18 mouse cellular contexts compared by ENCODE assay signal in genomic region chr3:108102075-108102474, GRCm38 (mm10). TPM values are rescaled to one million over a fixed set of nuclear protein-coding genes. Genes with fewer than 3 reads are reported as not detected.
"Had no signal": no experiment of that assay in that cellular context is flagged by ENCODE, and none has a peak within 500 bp of the region (broad histone marks: within the 10 kb centered on the region; RNA-seq: fewer than 3 reads in every experiment).

No protein-coding gene starts in this region.

- H3K27ac ChIP-seq: limb, embryonic 12.5 days; midbrain, embryonic 10.5 days; stomach, embryonic 15.5 days had no signal

- ATAC-seq: intestine, postnatal 0 days; lung, postnatal 0 days; midbrain, embryonic 16.5 days had no signal

- H3K9me3 ChIP-seq: limb, embryonic 12.5 days; midbrain, embryonic 10.5 days; stomach, embryonic 15.5 days had no signal

- H3K27me3 ChIP-seq: limb, embryonic 12.5 days; stomach, embryonic 15.5 days had no signal

- H3K4me3 ChIP-seq: limb, embryonic 12.5 days; midbrain, embryonic 10.5 days; stomach, embryonic 15.5 days had no signal

- H3K9ac ChIP-seq: limb, embryonic 12.5 days; stomach, embryonic 15.5 days had no signal

- H3K4me2 ChIP-seq: limb, embryonic 12.5 days; stomach, embryonic 15.5 days had no signal

- DNase-seq: kidney, adult 8-10 months; kidney, postnatal 25 days; layer of hippocampus, adult 9-11 months; lung, adult 2 months; lung, postnatal 4 days; right cerebral cortex, postnatal 4 days; spleen, adult 18-20 months; thymus, adult 2 months; thymus, postnatal 25 days had no signal

- H3K4me1 ChIP-seq: limb, embryonic 12.5 days; midbrain, embryonic 10.5 days; stomach, embryonic 15.5 days had no signal

RNA-seq across cellular contexts. Expression of gene Gnat2, which starts 9.5 kb away (rescaled TPM):
- total RNA-seq: left cerebral cortex, postnatal 36 days; megakaryocyte, adult 5-6 weeks had no signal
- polyA plus RNA-seq: lung, adult 2 months had no signal

RNA-seq across cellular contexts. Expression of gene Gpr61, which starts 52.6 kb away (rescaled TPM):
- total RNA-seq: liver, adult 2 months; megakaryocyte, adult 5-6 weeks had no signal
- polyA plus RNA-seq: liver, adult 2 months; lung, adult 2 months; lung, postnatal 0 days; thymus, adult 2 months had no signal
